Mouse (Mus musculus) olfactory bulb, adult 2 months (tissue): ENCODE data around the gene Atp2a1. TPM values are rescaled to one million over a fixed set of nuclear protein-coding genes. Genes with fewer than 3 reads are reported as not detected.

Source experiments
- H3K27ac ChIP-seq: fragments of 200-500 bp; 2 replicates; pipeline ENCODE4 v1.5.1; 2012; ENCODE audit warnings: low read depth, low read length; ENCODE audit not compliant: insufficient read depth
- H3K4me1 ChIP-seq: fragments of 200-500 bp; 2 replicates; pipeline ENCODE4 v1.6.1; 2012; ENCODE audit warnings: low read length; ENCODE audit not compliant: control insufficient read depth, insufficient read depth
- H3K4me3 ChIP-seq: fragments of 200-500 bp; 2 replicates; pipeline ENCODE4 v1.5.1; 2012; ENCODE audit warnings: mild to moderate bottlenecking, low read depth, low read length, moderate library complexity; ENCODE audit not compliant: insufficient read depth
- CTCF ChIP-seq: fragments of 200-500 bp; IDR thresholded peaks from 2 replicates; pipeline ENCODE4 v1.5.1; 2012; ENCODE audit warnings: low read depth, mild to moderate bottlenecking, low read length, moderate library complexity; ENCODE audit not compliant: insufficient read depth
- POLR2A ChIP-seq: fragments of 200-500 bp; IDR thresholded peaks from 2 replicates; pipeline ENCODE4 v1.6.1; 2012; ENCODE audit warnings: mild to moderate bottlenecking, low read depth, low read length, moderate library complexity; ENCODE audit not compliant: insufficient read depth
- WGBS: fragments of 180-500 bp; shearing (Covaris S2); methylation state at CpG from one replicate; pipeline ENCODE4 v1.1.7; 2018; 5-methylcytosine and 5-hydroxymethylcytosine counted together
- polyA plus RNA-seq: library from polyadenylated mRNA; stranded (reverse); fragments of >200 nt; gene quantifications from 2 replicates; pipeline ENCODE4 v1.2.4, GENCODE M21; 2012; ENCODE audit warnings: low replicate concordance; ENCODE audit not compliant: missing spikeins, insufficient read depth, insufficient read length

Gene Atp2a1
- polyA plus RNA-seq, 1 experiment, result not detected

GRCm38 (mm10) chr7:126474486-126474955 is 11.6 kb upstream of the Atp2a1 start:
- no peak overlapping the region for H3K27ac ChIP-seq
- TF ChIP-seq CTCF, result no peak
- TF ChIP-seq POLR2A, result no peak
- WGBS, result 1% methylated on average over 27 of the region's 27 CpGs

GRCm38 (mm10) chr7:126473470-126474086 is 10.7 kb upstream of the Atp2a1 start:
- Histone ChIP-seq H3K4me3 (no peak overlapping the region), H3K4me1 (peaks cover 15% of the 10 kb centered on the region), H3K27ac (no peak overlapping the region)
- 70% methylated on average over 9 of the region's 9 CpGs for WGBS
- TF ChIP-seq POLR2A (no peak), CTCF (no peak)

More at GRCm38 (mm10) chr7:126474486-126474955, 11.6 kb upstream of the Atp2a1 start:
- peaks cover 15% of the 10 kb centered on the region for H3K4me1 ChIP-seq
- peak overlapping the region; percentile 63 for H3K4me3 ChIP-seq

- H3K4me1 ChIP-seq, result peaks cover 19% of the 10 kb centered on the region
- TF ChIP-seq POLR2A (no peak), CTCF (no peak)
- no peak overlapping the region for H3K27ac ChIP-seq
- 89% methylated on average over 16 of the region's 16 CpGs for WGBS
- H3K4me3 ChIP-seq, result no peak overlapping the region
These were observed 9.8 kb upstream of the Atp2a1 start for GRCm38 (mm10) chr7:126472713-126473112.

- TF ChIP-seq POLR2A (no peak), CTCF (no peak; the same call in 1 of the 2 replicates)
- peaks cover 19% of the 10 kb centered on the region for H3K4me1 ChIP-seq
- no peak overlapping the region for H3K27ac ChIP-seq
- WGBS, result 81% methylated on average over 13 of the region's 13 CpGs
- H3K4me3 ChIP-seq, result no peak overlapping the region
These were observed 9.4 kb upstream of the Atp2a1 start for GRCm38 (mm10) chr7:126472306-126472705.

GRCm38 (mm10) chr7:126471853-126472252 is 8.9 kb upstream of the Atp2a1 start:
- Histone ChIP-seq H3K4me3 (no peak overlapping the region), H3K4me1 (peaks cover 19% of the 10 kb centered on the region), H3K27ac (no peak overlapping the region)
- TF ChIP-seq CTCF, result no peak
- no peak for TF ChIP-seq POLR2A
- WGBS, result 92% methylated on average over 4 of the region's 4 CpGs

- TF ChIP-seq CTCF (no peak), POLR2A (no peak)
- H3K27ac ChIP-seq, result no peak overlapping the region
- 93% methylated on average over 5 of the region's 5 CpGs for WGBS
These were observed 8.5 kb upstream of the Atp2a1 start for GRCm38 (mm10) chr7:126471361-126471760.

GRCm38 (mm10) chr7:126470077-126470476 is 7.2 kb upstream of the Atp2a1 start:
- no peak for TF ChIP-seq POLR2A
- no peak for TF ChIP-seq CTCF
- Histone ChIP-seq H3K4me3 (no peak overlapping the region), H3K27ac (no peak overlapping the region), H3K4me1 (peaks cover 30% of the 10 kb centered on the region)
- WGBS, result 76% methylated on average over 6 of the region's 6 CpGs

More at GRCm38 (mm10) chr7:126471361-126471760, 8.5 kb upstream of the Atp2a1 start:
- Histone ChIP-seq H3K4me3 (no peak overlapping the region), H3K4me1 (peaks cover 19% of the 10 kb centered on the region)

GRCm38 (mm10) chr7:126467834-126468627 is 5.1 kb upstream of the Atp2a1 start:
- no peak overlapping the region for H3K27ac ChIP-seq
- 83% methylated on average over 18 of the region's 18 CpGs for WGBS
- H3K4me1 ChIP-seq, result peaks cover 29% of the 10 kb centered on the region
- no peak overlapping the region for H3K4me3 ChIP-seq
- TF ChIP-seq CTCF (no peak), POLR2A (no peak)

- TF ChIP-seq POLR2A, result no peak
- TF ChIP-seq CTCF, result peak; percentile 20; the same call in 1 of the 2 replicates
- Histone ChIP-seq H3K27ac (no peak overlapping the region), H3K4me1 (peaks cover 23% of the 10 kb centered on the region; the same call in 1 of the 2 replicates), H3K4me3 (no peak overlapping the region)
- 63% methylated on average over 5 of the region's 5 CpGs for WGBS
These were observed 4.4 kb upstream of the Atp2a1 start for GRCm38 (mm10) chr7:126467271-126467670.
